Mouse (Mus musculus) limb, embryonic 14.5 days (tissue): ENCODE results near the gene Gm11985. TPM values are rescaled to one million over a fixed set of nuclear protein-coding genes. Genes with fewer than 3 reads are reported as not detected.

ENCODE experiments used
- ATAC-seq: fragments of 200-750 bp; cut with Nextera tagmentation; 2 replicates; pipeline ENCODE4 v1.8.0; 2017; ENCODE audit warnings: low read depth, moderate number of reproducible peaks, moderate TSS enrichment; ENCODE audit not compliant: low FRiP score
- DNase-seq: peaks from one replicate; pipeline ENCODE4 v3.0.0-alpha.2; 2015; ENCODE audit warnings: low spot score
- H3K27ac ChIP-seq: fragments of 300-500 bp; sonication (generic); replicated peaks from 2 replicates; pipeline ENCODE4 v1.5.1; 2014; ENCODE audit warnings: low read depth, mild to moderate bottlenecking, low read length, moderate library complexity, mixed read lengths
- H3K27me3 ChIP-seq: fragments of 300-500 bp; sonication (generic); 2 replicates; pipeline ENCODE4 v1.6.1; 2014; ENCODE audit warnings: low read length, mixed read lengths; ENCODE audit not compliant: control insufficient read depth, insufficient read depth
- H3K36me3 ChIP-seq: fragments of 300-500 bp; sonication (generic); 2 replicates; pipeline ENCODE4 v1.6.1; 2014; ENCODE audit warnings: mild to moderate bottlenecking, low read length, moderate library complexity, mixed read lengths; ENCODE audit not compliant: control insufficient read depth, insufficient read depth
- H3K4me1 ChIP-seq: fragments of 300-500 bp; sonication (generic); 2 replicates; pipeline ENCODE4 v1.6.1; 2014; ENCODE audit warnings: antibody characterized with exemption, low read length, mixed read lengths; ENCODE audit not compliant: control insufficient read depth, insufficient read depth
- H3K4me2 ChIP-seq: fragments of 300-500 bp; sonication (generic); replicated peaks from 2 replicates; pipeline ENCODE4 v1.6.1; 2014; ENCODE audit warnings: low read depth, mild to moderate bottlenecking, low read length, moderate library complexity; ENCODE audit not compliant: severe bottlenecking
- H3K4me3 ChIP-seq: fragments of 300-500 bp; sonication (generic); replicated peaks from 2 replicates; pipeline ENCODE4 v1.5.1; 2014; ENCODE audit warnings: low read length
- H3K9ac ChIP-seq: fragments of 300-500 bp; sonication (generic); 2 replicates; pipeline ENCODE4 v1.6.1; 2014; ENCODE audit warnings: mild to moderate bottlenecking, low read depth, low read length, moderate library complexity; ENCODE audit not compliant: severe bottlenecking
- H3K9me3 ChIP-seq: fragments of 300-500 bp; sonication (generic); 2 replicates; pipeline ENCODE4 v1.6.1; 2016; ENCODE audit warnings: low read length; ENCODE audit not compliant: control insufficient read depth
- POLR2A ChIP-seq: fragments of 200-500 bp; IDR thresholded peaks from 2 replicates; pipeline ENCODE4 v1.8.0; 2012; ENCODE audit warnings: inconsistent platforms, mild to moderate bottlenecking, moderate library complexity, borderline replicate concordance; ENCODE audit not compliant: insufficient read depth, insufficient read length; ENCODE audit errors: extremely low read depth
- WGBS: fragments of 180-500 bp; shearing (Covaris S2); extraction: QIAGEN DNeasy Blood & Tissue Kit; methylation state at CpG from one replicate; pipeline ENCODE4 v1.1.7; 2014; 5-methylcytosine and 5-hydroxymethylcytosine counted together
- polyA plus RNA-seq, 2 experiments: library from polyadenylated mRNA; depleted of rRNA in 1 of 2; stranded (reverse) in 1 of 2; unstranded in 1 of 2; fragments of >200 nt; fragmentation: Nextera tagmentation in 1 of 2; extraction: Ambion mirVana in 1 of 2; gene quantifications; 2 replicates each; pipeline versions ENCODE4 v1.2.1 to v1.2.3; 2012 to 2014

Gm11985 gene
- polyA plus RNA-seq, 2 experiments, result 0.06 TPM; not detected in 1

DNA sequence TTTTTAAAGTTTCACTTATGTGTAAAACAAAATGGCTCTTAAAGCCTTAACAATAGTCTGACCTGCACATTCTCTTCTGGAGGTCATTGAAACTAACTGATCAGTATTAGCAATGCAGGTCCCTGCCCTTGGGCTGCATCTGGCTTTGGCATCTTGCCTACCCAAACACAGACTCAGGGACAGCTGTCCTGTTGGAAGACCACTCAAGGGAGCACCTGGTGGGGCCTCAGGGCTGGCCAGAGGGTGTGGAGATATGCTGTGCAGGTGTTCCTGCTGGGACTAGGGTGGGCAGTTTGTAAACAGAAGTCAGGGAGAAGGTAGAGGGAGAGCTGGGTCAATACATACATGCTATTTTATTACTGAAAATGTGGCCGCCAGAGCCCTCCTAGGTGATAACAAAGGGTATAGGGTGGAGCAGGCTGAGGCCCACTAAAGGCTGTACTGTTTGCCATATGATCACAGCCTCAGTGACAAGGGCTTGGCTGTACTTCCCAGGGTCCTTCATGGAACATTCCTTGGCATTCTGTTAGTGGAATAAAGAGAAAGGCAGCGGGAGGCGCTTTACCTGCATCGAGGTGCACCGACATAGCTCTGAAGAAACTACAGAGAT lies 52.0 kb downstream of the Gm11985 start:
- H3K27ac ChIP-seq, result no peak overlapping the region
- H3K4me3 ChIP-seq, result no peak overlapping the region
- no peaks in the 10 kb centered on the region for H3K4me1 ChIP-seq
- H3K36me3 ChIP-seq, result no peaks in the 10 kb centered on the region
- no peak for TF ChIP-seq POLR2A
- H3K27me3 ChIP-seq, result no peaks in the 10 kb centered on the region
- H3K4me2 ChIP-seq, result no peak overlapping the region
- WGBS, result 90% methylated on average over 5 of the region's 5 CpGs
- DNase-seq (no peak), ATAC-seq (no peak)
- H3K9me3 ChIP-seq, result no peaks in the 10 kb centered on the region
- H3K9ac ChIP-seq, result no peak overlapping the region

- H3K4me3 ChIP-seq, result no peak overlapping the region
- TF ChIP-seq POLR2A, result no peak
- no peak for DNase-seq
- H3K36me3 ChIP-seq, result no peaks in the 10 kb centered on the region
- H3K4me2 ChIP-seq, result no peak overlapping the region
- H3K27ac ChIP-seq, result no peak overlapping the region
- 88% methylated on average over 9 of the region's 9 CpGs for WGBS
- H3K27me3 ChIP-seq, result no peaks in the 10 kb centered on the region
- H3K4me1 ChIP-seq, result no peaks in the 10 kb centered on the region
- no peak for ATAC-seq
- H3K9me3 ChIP-seq, result no peaks in the 10 kb centered on the region
- no peak overlapping the region for H3K9ac ChIP-seq
These were observed 52.6 kb downstream of the Gm11985 start for GRCm38 (mm10) chr11:7135763-7136162.

- WGBS, result 82% methylated on average over 6 of the region's 6 CpGs
- Histone ChIP-seq H3K27me3 (no peaks in the 10 kb centered on the region), H3K9me3 (no peaks in the 10 kb centered on the region), H3K4me2 (no peak overlapping the region), H3K4me1 (no peaks in the 10 kb centered on the region), H3K27ac (no peak overlapping the region), H3K9ac (no peak overlapping the region), H3K36me3 (no peaks in the 10 kb centered on the region), H3K4me3 (no peak overlapping the region)
- DNase-seq (no peak), ATAC-seq (no peak)
- TF ChIP-seq POLR2A, result no peak
These were observed 53.1 kb downstream of the Gm11985 start for GRCm38 (mm10) chr11:7135301-7135700.

- H3K4me3 ChIP-seq, result no peak overlapping the region
- no peak for ATAC-seq
- no peaks in the 10 kb centered on the region for H3K36me3 ChIP-seq
- no peak overlapping the region for H3K27ac ChIP-seq
- no peak for TF ChIP-seq POLR2A
- no peaks in the 10 kb centered on the region for H3K27me3 ChIP-seq
- WGBS, result 80% methylated on average over 5 of the region's 5 CpGs
- H3K9ac ChIP-seq, result no peak overlapping the region
- H3K4me1 ChIP-seq, result no peaks in the 10 kb centered on the region
- no peaks in the 10 kb centered on the region for H3K9me3 ChIP-seq
- H3K4me2 ChIP-seq, result no peak overlapping the region
- DNase-seq, result no peak
These were observed 54.0 kb downstream of the Gm11985 start for GRCm38 (mm10) chr11:7134319-7134718.

DNA sequence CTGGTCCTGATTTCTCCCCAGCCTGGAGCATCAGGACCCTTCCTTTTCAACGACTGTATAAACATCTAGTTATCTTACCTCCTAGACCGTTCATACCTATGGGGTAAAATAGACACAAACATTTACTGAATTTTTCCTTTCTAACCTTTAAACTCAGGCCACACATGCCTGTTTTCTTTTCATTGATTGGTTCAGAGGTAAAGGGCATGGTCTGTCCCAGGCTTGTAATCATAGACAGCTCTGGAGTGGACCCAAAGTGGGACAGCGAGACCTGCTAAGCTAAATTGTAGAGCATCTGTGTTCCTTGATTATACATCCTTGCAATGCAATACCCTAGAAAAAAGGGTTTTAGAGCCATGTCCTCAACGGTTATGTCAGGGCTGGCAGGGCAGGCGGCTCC lies 54.6 kb downstream of the Gm11985 start:
- H3K27ac ChIP-seq, result no peak overlapping the region
- no peaks in the 10 kb centered on the region for H3K27me3 ChIP-seq
- WGBS, result 82% methylated on average over 5 of the region's 5 CpGs
- ATAC-seq (no peak), DNase-seq (no peak)
- no peak overlapping the region for H3K9ac ChIP-seq
- TF ChIP-seq POLR2A, result no peak
- H3K9me3 ChIP-seq, result no peaks in the 10 kb centered on the region
- H3K4me1 ChIP-seq, result no peaks in the 10 kb centered on the region
- H3K36me3 ChIP-seq, result no peaks in the 10 kb centered on the region
- no peak overlapping the region for H3K4me3 ChIP-seq
- no peak overlapping the region for H3K4me2 ChIP-seq

Other genes starting within 250 kb of the Gm11985 start
- gene Adcy1, start 125.1 kb downstream of the Gm11985 start, polyA plus RNA-seq (2012; rRNA removed), result 3.1 and 3.9 TPM in 2 replicates
- 1.8 and 2.0 TPM in 2 replicates for gene Adcy1, start 125.1 kb downstream of the Gm11985 start, polyA plus RNA-seq (2014; fragmentation: Nextera tagmentation; extraction: Ambion mirVana)
- 1.4 and 2.0 TPM in 2 replicates for gene Igfbp1, start 9.2 kb upstream of the Gm11985 start, polyA plus RNA-seq (2012; rRNA removed)
- gene Igfbp1, start 9.2 kb upstream of the Gm11985 start, polyA plus RNA-seq (2014; fragmentation: Nextera tagmentation; extraction: Ambion mirVana), result 1.6 and 1.7 TPM in 2 replicates
- gene Igfbp3, start 25.4 kb upstream of the Gm11985 start, polyA plus RNA-seq (2012; rRNA removed), result 277 and 285 TPM in 2 replicates
- 191 and 214 TPM in 2 replicates for gene Igfbp3, start 25.4 kb upstream of the Gm11985 start, polyA plus RNA-seq (2014; fragmentation: Nextera tagmentation; extraction: Ambion mirVana)